Mouse (Mus musculus) heart, embryonic 16.5 days (tissue): Measurements from ENCODE around the gene Rnf144b. TPM values are rescaled to one million over a fixed set of nuclear protein-coding genes. Genes with fewer than 3 reads are reported as not detected.

Experiments
- ATAC-seq: fragments of 200-750 bp; cut with Nextera tagmentation; replicated peaks from 2 replicates; pipeline ENCODE4 v1.8.0; 2017; ENCODE audit warnings: moderate number of reproducible peaks; ENCODE audit not compliant: insufficient read depth, low FRiP score; ENCODE audit errors: extremely low read depth
- H3K27ac ChIP-seq: fragments of 300-500 bp; sonication (generic); 2 replicates; pipeline ENCODE4 v1.5.1; 2014; ENCODE audit warnings: mild to moderate bottlenecking, low read length, control low read depth, moderate library complexity
- H3K27me3 ChIP-seq: fragments of 300-500 bp; sonication (generic); 2 replicates; pipeline ENCODE4 v1.6.1; 2014; ENCODE audit warnings: low read length, mixed read lengths; ENCODE audit not compliant: control insufficient read depth, insufficient read depth
- H3K36me3 ChIP-seq: fragments of 300-500 bp; sonication (generic); 2 replicates; pipeline ENCODE4 v1.6.1; 2014; ENCODE audit not compliant: control insufficient read depth, insufficient read depth
- H3K4me1 ChIP-seq: fragments of 300-500 bp; sonication (generic); 2 replicates; pipeline ENCODE4 v1.6.1; 2014; ENCODE audit warnings: low read length, mixed read lengths; ENCODE audit not compliant: control insufficient read depth, insufficient read depth
- H3K4me2 ChIP-seq: fragments of 300-500 bp; sonication (generic); 2 replicates; pipeline ENCODE4 v1.6.1; 2014; ENCODE audit warnings: low read depth, mild to moderate bottlenecking, control low read depth, low read length
- H3K4me3 ChIP-seq: fragments of 300-500 bp; sonication (generic); 2 replicates; pipeline ENCODE4 v1.5.1; 2014; ENCODE audit warnings: mild to moderate bottlenecking, control low read depth, low read length
- H3K9ac ChIP-seq: fragments of 300-500 bp; sonication (generic); 2 replicates; pipeline ENCODE4 v1.6.1; 2014; ENCODE audit warnings: low read length, control low read depth
- H3K9me3 ChIP-seq: fragments of 300-500 bp; sonication (generic); replicated peaks from 2 replicates; pipeline ENCODE4 v1.6.1; 2016; ENCODE audit warnings: low read length; ENCODE audit not compliant: control insufficient read depth
- WGBS: fragments of 180-500 bp; shearing (Covaris S2); extraction: QIAGEN DNeasy Blood & Tissue Kit; methylation state at CpG from one replicate; pipeline ENCODE4 v1.1.7; 2014; 5-methylcytosine and 5-hydroxymethylcytosine counted together
- polyA plus RNA-seq: library from polyadenylated mRNA; unstranded; fragments of >200 nt; fragmentation: Nextera tagmentation; extraction: Ambion mirVana; gene quantifications from 2 replicates; pipeline ENCODE4 v1.2.1, GENCODE M21; 2015

Gene Rnf144b
- polyA plus RNA-seq, 1 experiment from 2014 or later, result 1.5 TPM

- peaks cover 2% of the 10 kb centered on the region; the same call in 1 of the 2 replicates for H3K4me1 ChIP-seq
- no peak; the same call in 1 of the 2 replicates for ATAC-seq
- H3K4me3 ChIP-seq, result no peak overlapping the region
- no peaks in the 10 kb centered on the region for H3K9me3 ChIP-seq
- no peaks in the 10 kb centered on the region for H3K36me3 ChIP-seq
- no peak overlapping the region for H3K4me2 ChIP-seq
- H3K9ac ChIP-seq, result no peak overlapping the region
- no peak overlapping the region for H3K27ac ChIP-seq
- 37% methylated on average over 4 of the region's 4 CpGs for WGBS
- H3K27me3 ChIP-seq, result no peaks in the 10 kb centered on the region
Measured at GRCm38 (mm10) chr13:47288449-47288848, 166.0 kb downstream of the Rnf144b start.

- Histone ChIP-seq H3K27me3 (no peaks in the 10 kb centered on the region), H3K4me3 (no peak overlapping the region), H3K4me2 (no peak overlapping the region), H3K9me3 (no peaks in the 10 kb centered on the region), H3K36me3 (no peaks in the 10 kb centered on the region), H3K9ac (no peak overlapping the region), H3K4me1 (peaks cover 4% of the 10 kb centered on the region; the same call in 1 of the 2 replicates), H3K27ac (no peak overlapping the region)
- no peak for ATAC-seq
- 86% methylated on average over 8 of the region's 8 CpGs for WGBS
Measured at GRCm38 (mm10) chr13:47296465-47296864, 174.0 kb downstream of the Rnf144b start.

Other genes starting within 250 kb of the Rnf144b start
- gene Kif13a, start 192.8 kb upstream of the Rnf144b start, polyA plus RNA-seq, result 17.8 and 30.0 TPM in 2 replicates
- 4.4 and 4.7 TPM in 2 replicates for gene Nhlrc1, start 107.8 kb upstream of the Rnf144b start, polyA plus RNA-seq
- gene Kdm1b, start 79.2 kb upstream of the Rnf144b start, polyA plus RNA-seq, result 7.8 and 9.9 TPM in 2 replicates
- gene Tpmt, start 77.9 kb upstream of the Rnf144b start, polyA plus RNA-seq, result 10.1 and 12.9 TPM in 2 replicates
- 129 and 131 TPM in 2 replicates for gene Dek, start 16.5 kb upstream of the Rnf144b start, polyA plus RNA-seq